Mouse (Mus musculus): ENCODE data around the gene Tekt3. TPM values are rescaled to one million over a fixed set of nuclear protein-coding genes. Genes with fewer than 3 reads are reported as not detected.

Gene Tekt3
- polyA plus RNA-seq, 1 experiment from 2014 or later, result not detected

DNA sequence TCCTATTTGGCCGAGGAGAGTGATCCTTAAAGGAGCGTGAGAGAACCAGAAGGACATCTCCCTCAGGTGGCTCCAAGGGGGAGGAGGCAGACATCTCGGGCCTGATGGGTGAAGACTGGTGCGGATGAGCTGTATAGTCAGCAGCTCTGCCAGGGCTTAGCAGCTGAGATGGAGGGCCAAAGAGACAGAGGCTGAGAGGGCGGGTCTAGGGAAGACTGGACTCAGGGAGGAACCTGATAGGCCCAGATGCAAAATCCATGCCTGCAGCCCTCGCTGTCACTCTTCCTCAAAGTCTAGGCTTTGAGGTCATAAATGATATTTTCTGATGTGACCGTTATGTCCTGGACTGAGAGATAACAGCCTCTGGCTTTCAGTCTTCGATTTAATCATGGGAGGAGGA is 65.5 kb downstream of the Tekt3 start:
- Histone ChIP-seq H3K36me3 (no peaks in the 10 kb centered on the region), H3K27me3 (peaks cover 43% of the 10 kb centered on the region), H3K4me1 (replicated peaks) (no peaks in the 10 kb centered on the region; the same call in none of the 2 replicates), H3K9me3 (replicated peaks) (no peaks in the 10 kb centered on the region), H3K4me2 (no peak overlapping the region), H3K4me3 (replicated peaks) (no peak overlapping the region), H3K9ac (no peak overlapping the region), H3K27ac (no peak overlapping the region)
- ATAC-seq (ENCODE audit: low read depth) (no peak), DNase-seq (no peak)
- 50% methylated on average over 8 of the region's 8 CpGs for WGBS (ENCODE audit: insufficient replicate concordance)

DNA sequence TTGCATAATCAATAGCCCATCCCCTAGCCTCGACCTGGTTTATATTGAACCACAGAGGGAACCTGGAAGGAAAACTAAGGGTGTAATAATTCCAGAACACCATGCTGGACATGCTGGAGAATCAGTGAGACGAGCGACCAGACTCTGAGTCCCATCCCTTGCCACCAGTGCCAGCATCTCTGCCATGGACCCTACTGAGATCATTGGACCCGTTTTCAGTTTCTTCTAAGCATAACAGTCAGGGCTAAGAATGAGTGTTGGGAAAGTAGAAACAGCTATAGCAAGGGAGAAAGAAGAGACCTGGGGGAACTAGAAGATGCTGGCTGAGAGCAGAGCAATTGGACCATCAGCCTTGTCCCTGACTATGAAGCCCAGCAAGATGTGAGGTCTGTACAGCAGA is 66.1 kb downstream of the Tekt3 start:
- no peaks in the 10 kb centered on the region; the same call in none of the 2 replicates for H3K4me1 ChIP-seq (replicated peaks)
- no peak overlapping the region for H3K27ac ChIP-seq
- H3K36me3 ChIP-seq, result no peaks in the 10 kb centered on the region
- 46% methylated on average over 4 of the region's 4 CpGs for WGBS (ENCODE audit: insufficient replicate concordance)
- DNase-seq, result no peak
- H3K27me3 ChIP-seq, result peaks cover 49% of the 10 kb centered on the region
- no peak overlapping the region for H3K4me2 ChIP-seq
- H3K4me3 ChIP-seq (replicated peaks), result no peak overlapping the region
- ATAC-seq (ENCODE audit: low read depth), result no peak
- no peak overlapping the region for H3K9ac ChIP-seq
- H3K9me3 ChIP-seq (replicated peaks), result no peaks in the 10 kb centered on the region

DNA sequence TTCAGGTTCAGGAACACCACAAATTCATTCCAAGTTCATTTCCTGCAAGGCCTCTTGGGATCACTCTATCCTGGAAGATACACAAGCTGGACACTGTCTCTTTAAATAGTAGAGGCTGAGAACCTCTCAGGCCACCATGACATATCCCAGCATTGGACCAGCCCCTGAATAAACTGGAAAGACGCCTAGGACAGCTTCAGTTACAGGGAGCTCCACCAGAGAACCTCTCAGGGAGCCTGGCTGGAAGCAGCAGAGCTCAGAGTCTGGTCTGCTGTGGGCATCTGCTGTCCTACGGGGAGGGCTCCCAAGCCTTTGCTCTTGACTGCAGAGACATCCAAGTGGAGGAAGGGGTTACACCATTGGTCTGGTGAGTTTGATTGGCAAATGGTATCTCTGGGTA is 67.3 kb downstream of the Tekt3 start, which contains the start of gene Pmp22:
Gene Pmp22, plus strand, starts transcription at position 199 of the 400 bp plus-strand sequence.
- Histone ChIP-seq H3K4me1 (replicated peaks) (no peaks in the 10 kb centered on the region; the same call in none of the 2 replicates), H3K36me3 (no peaks in the 10 kb centered on the region), H3K4me3 (replicated peaks) (no peak within 1 kb of the TSS), H3K27ac (no peak within 1 kb of the TSS), H3K9ac (no peak within 1 kb of the TSS), H3K4me2 (no peak within 1 kb of the TSS), H3K9me3 (replicated peaks) (no peaks in the 10 kb centered on the region), H3K27me3 (peaks cover 62% of the 10 kb centered on the region)
- DNase-seq (no peak), ATAC-seq (ENCODE audit: low read depth) (no peak)
- 35% methylated on average over 2 of the region's 2 CpGs for whole genome bisulfite sequencing (ENCODE audit: insufficient replicate concordance)

DNA sequence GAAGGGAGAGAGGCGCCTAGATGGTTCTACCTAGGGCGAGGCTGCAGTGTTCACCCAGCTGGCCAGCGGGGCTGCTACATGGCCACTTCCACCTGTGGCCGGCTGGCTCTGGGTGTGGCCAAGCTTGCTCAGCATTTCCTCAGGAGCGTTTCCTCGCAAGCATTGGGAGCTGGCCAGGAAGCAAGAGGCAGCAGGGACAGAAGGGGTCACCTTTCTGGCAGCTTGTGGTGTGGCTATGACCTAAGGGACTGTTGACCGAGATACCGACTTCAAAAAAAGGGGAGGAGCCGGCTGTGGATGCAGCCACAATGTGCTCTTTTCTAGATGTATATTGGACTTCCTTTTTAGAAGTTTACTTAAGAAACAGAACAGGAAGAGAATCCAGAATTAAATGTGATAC is 67.9 kb downstream of the Tekt3 start:
- H3K9ac ChIP-seq, result no peak overlapping the region
- no peaks in the 10 kb centered on the region for H3K9me3 ChIP-seq (replicated peaks)
- 13% methylated on average over 9 of the region's 9 CpGs for WGBS (ENCODE audit: insufficient replicate concordance)
- ATAC-seq (ENCODE audit: low read depth), result no peak
- peaks cover 67% of the 10 kb centered on the region for H3K27me3 ChIP-seq
- no peak overlapping the region for H3K27ac ChIP-seq
- H3K36me3 ChIP-seq, result no peaks in the 10 kb centered on the region
- H3K4me3 ChIP-seq (replicated peaks), result no peak overlapping the region
- H3K4me1 ChIP-seq (replicated peaks), result no peaks in the 10 kb centered on the region; the same call in none of the 2 replicates
- DNase-seq, result no peak
- no peak overlapping the region for H3K4me2 ChIP-seq

DNA sequence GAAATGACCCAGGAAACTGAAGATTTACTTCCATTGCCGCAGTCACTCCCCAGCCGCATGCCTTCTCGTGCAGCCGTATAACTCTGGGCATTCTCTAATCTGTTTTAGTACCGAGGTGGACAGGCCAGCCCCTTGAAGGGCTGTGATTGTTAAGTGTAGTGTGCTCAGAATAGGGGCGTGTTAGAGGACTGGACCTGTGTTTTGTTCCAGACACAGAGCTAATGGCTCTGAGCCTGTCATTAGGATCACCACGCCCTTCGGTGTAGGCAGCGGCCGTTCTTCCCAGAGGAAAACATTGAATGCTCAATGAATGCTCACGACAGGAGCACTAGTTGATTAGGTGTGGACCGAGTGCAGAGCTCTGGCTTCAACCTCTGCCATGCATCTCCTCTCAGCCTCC is 68.4 kb downstream of the Tekt3 start:
- Histone ChIP-seq H3K27ac (no peak overlapping the region), H3K27me3 (peaks cover 72% of the 10 kb centered on the region), H3K9ac (no peak overlapping the region), H3K36me3 (no peaks in the 10 kb centered on the region), H3K4me3 (replicated peaks) (no peak overlapping the region), H3K4me2 (no peak overlapping the region), H3K9me3 (replicated peaks) (no peaks in the 10 kb centered on the region), H3K4me1 (replicated peaks) (no peaks in the 10 kb centered on the region; the same call in none of the 2 replicates)
- WGBS (ENCODE audit: insufficient replicate concordance), result 56% methylated on average over 12 of the region's 12 CpGs
- ATAC-seq (ENCODE audit: low read depth), result no peak
- no peak for DNase-seq

DNA sequence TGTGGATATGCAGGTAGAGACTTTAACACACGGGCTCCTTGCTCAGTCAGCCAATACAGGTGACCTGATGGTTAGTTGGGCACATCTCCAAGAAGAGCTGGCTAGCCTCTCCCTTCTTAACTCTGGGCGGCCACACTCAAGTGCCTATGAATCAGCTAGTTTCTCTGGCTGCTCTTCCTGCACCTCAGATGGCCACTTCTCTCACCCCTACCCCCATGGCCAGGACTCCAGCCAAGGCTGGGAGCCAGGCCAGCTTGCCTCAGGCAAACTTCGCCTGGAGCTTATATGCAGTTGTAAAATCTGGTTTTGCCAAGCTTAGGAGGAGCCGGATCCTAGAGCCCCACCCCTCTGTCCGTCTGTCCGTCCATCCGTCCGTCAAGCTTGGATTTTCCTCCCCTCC is 69.0 kb downstream of the Tekt3 start:
- no peaks in the 10 kb centered on the region; the same call in none of the 2 replicates for H3K4me1 ChIP-seq (replicated peaks)
- H3K27ac ChIP-seq, result no peak overlapping the region
- WGBS (ENCODE audit: insufficient replicate concordance), result 47% methylated on average over 8 of the region's 8 CpGs
- no peak overlapping the region for H3K4me3 ChIP-seq (replicated peaks)
- H3K27me3 ChIP-seq, result peaks cover 79% of the 10 kb centered on the region
- H3K36me3 ChIP-seq, result no peaks in the 10 kb centered on the region
- H3K4me2 ChIP-seq, result peak overlapping the region; percentile 57
- H3K9me3 ChIP-seq (replicated peaks), result no peaks in the 10 kb centered on the region
- H3K9ac ChIP-seq, result no peak overlapping the region
- no peak for ATAC-seq (ENCODE audit: low read depth)
- no peak for DNase-seq

DNA sequence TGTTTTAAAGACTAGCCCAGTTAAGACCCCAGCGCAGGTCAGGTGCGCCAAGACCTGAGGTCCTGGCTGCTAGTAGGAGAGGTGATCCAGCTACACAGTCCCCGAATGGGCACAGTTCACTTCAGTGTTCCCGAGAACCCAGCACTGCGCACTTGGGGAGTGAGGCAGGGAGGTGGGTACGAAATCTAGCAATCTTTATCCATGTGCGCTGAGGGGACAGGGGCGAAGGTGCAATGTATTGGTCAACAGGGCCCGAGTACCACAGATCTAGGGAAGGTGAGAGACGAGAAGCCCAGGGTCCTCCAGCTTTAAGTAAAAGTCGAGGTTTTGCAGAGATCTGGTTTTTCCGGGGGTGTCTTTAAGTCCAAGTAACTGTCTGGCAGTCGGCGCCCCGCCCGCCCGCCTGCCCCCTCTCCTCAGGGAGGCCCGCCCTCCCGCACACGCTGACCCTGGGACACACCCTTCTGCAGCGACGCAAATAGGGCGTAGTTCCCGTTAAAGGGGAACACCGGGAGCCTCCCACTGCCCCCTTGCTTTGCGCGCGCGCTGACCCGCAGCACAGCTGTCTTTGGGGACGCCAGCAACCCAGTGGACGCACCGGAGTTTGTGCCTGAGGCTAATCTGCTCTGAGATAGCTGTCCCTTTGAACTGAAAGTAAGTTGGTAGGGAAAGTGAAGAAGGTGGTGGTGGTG is 69.7 kb downstream of the Tekt3 start:
- Histone ChIP-seq H3K4me2 (peak overlapping the region; percentile 57), H3K27me3 (peaks cover 79% of the 10 kb centered on the region), H3K9ac (peak overlapping the region; percentile 49; the same call in 1 of the 2 replicates), H3K4me1 (replicated peaks) (no peaks in the 10 kb centered on the region; the same call in none of the 2 replicates), H3K9me3 (replicated peaks) (no peaks in the 10 kb centered on the region), H3K4me3 (replicated peaks) (peak overlapping the region; percentile 50), H3K27ac (no peak overlapping the region), H3K36me3 (no peaks in the 10 kb centered on the region)
- DNase-seq (no peak), ATAC-seq (ENCODE audit: low read depth) (no peak)
- 4% methylated on average over 33 of the region's 33 CpGs for WGBS (ENCODE audit: insufficient replicate concordance)

DNA sequence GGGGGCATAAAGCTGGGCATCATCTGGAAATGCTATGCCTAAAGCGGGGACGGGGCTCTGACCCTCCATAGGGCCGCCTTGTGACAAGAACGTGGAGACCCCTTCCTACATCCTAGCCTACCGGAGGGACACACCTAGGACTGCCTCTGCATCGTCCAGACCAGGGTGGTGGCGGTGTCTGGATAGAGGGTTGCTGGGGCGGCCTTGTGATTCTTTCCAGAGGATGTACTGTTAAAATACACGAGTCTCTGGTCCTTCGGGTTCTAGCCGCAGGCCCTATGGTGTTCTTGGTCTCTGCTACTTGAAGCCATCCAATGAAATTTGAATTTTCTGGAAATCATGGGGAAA is 70.2 kb downstream of the Tekt3 start:
- WGBS (ENCODE audit: insufficient replicate concordance), result 7% methylated on average over 11 of the region's 11 CpGs
- Histone ChIP-seq H3K27ac (no peak overlapping the region), H3K4me1 (replicated peaks) (no peaks in the 10 kb centered on the region; the same call in none of the 2 replicates), H3K4me2 (peak overlapping the region; percentile 57), H3K27me3 (peaks cover 79% of the 10 kb centered on the region), H3K9me3 (replicated peaks) (no peaks in the 10 kb centered on the region), H3K36me3 (no peaks in the 10 kb centered on the region), H3K4me3 (replicated peaks) (peak overlapping the region; percentile 50), H3K9ac (peak overlapping the region; percentile 49; the same call in 1 of the 2 replicates)
- ATAC-seq (ENCODE audit: low read depth), result no peak
- DNase-seq, result no peak

DNA sequence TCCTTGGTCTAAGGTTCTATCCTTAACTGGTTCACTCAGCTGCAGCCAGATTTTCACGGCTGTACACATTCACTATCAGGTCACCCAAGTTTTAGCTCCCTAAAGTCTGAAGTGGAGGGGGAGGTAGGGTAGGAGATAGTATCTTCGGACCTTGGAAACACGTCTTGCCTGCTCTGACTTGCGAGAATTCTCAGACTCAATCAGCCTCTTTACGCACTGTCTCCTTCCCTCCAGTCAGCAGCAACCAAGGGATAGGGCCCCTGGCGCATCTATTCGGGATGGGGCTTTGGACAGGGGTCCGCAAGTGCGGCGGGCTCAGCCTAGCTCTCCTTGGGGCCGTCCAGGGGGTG is 70.7 kb downstream of the Tekt3 start:
- ATAC-seq (ENCODE audit: low read depth) (no peak), DNase-seq (no peak)
- Histone ChIP-seq H3K4me3 (replicated peaks) (peak overlapping the region; percentile 50), H3K9ac (peak overlapping the region; percentile 56), H3K4me1 (replicated peaks) (no peaks in the 10 kb centered on the region; the same call in none of the 2 replicates), H3K27ac (peak overlapping the region; percentile 56; the same call in 1 of the 2 replicates), H3K4me2 (peak overlapping the region; percentile 57), H3K27me3 (peaks cover 78% of the 10 kb centered on the region), H3K36me3 (no peaks in the 10 kb centered on the region), H3K9me3 (replicated peaks) (no peaks in the 10 kb centered on the region)
- 3% methylated on average over 11 of the region's 11 CpGs for WGBS (ENCODE audit: insufficient replicate concordance)

DNA sequence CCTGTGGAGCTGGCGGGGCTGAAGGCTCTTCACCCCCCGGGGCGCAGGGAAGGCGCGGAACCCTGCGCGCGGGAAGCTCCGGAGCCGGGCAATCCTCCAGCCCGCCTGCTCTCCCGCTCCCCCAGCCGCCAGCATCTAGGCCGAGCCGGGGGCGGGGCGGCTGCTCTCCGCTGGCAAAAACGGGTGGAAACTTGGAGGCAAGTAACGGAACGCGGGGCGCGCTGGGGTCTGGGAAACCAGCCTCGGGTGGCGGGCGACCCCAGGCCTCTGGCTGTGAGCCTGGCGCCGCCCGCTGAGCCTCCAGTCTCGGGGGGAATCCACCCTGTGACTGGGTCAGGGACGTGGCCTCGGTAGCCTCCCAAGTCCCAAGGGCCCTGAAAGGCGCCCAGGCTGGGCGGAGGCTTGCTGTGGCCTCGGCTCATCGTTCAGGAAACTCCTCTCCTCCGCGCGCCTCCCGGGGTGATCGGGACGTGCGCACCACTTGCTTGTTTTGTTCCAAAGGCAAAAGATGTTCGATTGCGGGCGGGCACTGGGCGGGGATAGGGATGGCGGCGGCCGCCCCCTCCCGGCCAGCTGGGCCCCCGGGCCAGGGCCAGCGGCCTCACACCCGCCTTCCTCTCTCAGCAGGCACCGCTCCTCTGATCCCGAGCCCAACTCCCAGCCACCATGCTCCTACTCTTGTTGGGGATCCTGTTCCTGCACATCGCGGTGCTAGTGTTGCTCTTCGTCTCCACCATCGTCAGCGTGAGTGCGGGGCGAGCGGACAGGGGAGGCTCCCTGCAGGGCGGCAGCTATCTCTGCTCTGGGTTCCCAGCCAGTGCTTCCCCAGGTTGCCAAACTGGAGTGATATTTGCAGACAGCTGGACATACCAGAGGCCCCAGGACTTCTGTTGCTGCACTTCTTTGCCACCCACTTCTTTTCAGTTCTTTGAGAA is 71.3 kb downstream of the Tekt3 start:
- no peak for DNase-seq
- Histone ChIP-seq H3K36me3 (no peaks in the 10 kb centered on the region), H3K9ac (peak overlapping the region; percentile 56), H3K4me1 (replicated peaks) (no peaks in the 10 kb centered on the region; the same call in none of the 2 replicates), H3K9me3 (replicated peaks) (no peaks in the 10 kb centered on the region), H3K27me3 (peaks cover 75% of the 10 kb centered on the region), H3K4me2 (peak overlapping the region; percentile 57), H3K4me3 (replicated peaks) (peak overlapping the region; percentile 50), H3K27ac (peak overlapping the region; percentile 56)
- ATAC-seq (ENCODE audit: low read depth), result no peak
- WGBS (ENCODE audit: insufficient replicate concordance), result 1% methylated on average over 60 of the region's 66 CpGs

DNA sequence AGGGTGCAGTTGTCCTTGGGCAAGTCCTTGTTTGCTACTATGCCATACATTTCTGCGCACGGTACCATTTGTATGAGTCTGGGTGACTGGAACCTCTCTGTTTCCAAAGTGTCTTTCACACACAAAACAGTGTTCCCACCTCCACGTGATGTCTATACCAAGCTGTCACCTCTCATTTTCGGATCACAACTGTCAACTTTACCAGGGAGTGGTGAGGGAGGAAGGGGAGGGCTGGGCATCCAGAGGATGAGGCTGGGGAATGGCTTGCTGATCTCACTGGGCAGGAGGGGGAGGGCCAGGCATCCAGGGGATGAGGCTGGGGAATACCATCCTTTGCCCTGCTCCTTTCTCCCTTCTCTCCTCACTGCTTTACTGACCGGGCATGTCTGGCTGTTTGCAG is 72.6 kb downstream of the Tekt3 start:
- Histone ChIP-seq H3K4me2 (no peak overlapping the region), H3K4me1 (replicated peaks) (no peaks in the 10 kb centered on the region; the same call in none of the 2 replicates), H3K9ac (no peak overlapping the region), H3K27me3 (peaks cover 65% of the 10 kb centered on the region), H3K9me3 (replicated peaks) (no peaks in the 10 kb centered on the region), H3K27ac (no peak overlapping the region), H3K4me3 (replicated peaks) (no peak overlapping the region), H3K36me3 (no peaks in the 10 kb centered on the region)
- ATAC-seq (ENCODE audit: low read depth) (no peak), DNase-seq (no peak)
- WGBS (ENCODE audit: insufficient replicate concordance), result 58% methylated on average over 5 of the region's 5 CpGs

All from liver, embryonic 13.5 days (tissue).